Mouse (Mus musculus) MEL (cell line): ENCODE measurements around the gene Kcnip2.

Source experiments
- CHD1 ChIP-seq: IDR thresholded peaks from 2 replicates; pipeline ENCODE4 v1.6.1; 2012; ENCODE audit warnings: low read depth, mild to moderate bottlenecking, inconsistent platforms, low read length, improper control_type of control experiment
- CTCF ChIP-seq, 3 experiments: IDR thresholded peaks in 2 of 3; conservative IDR thresholded peaks in 1 of 3; 2 replicates each; pipeline ENCODE4 v1.5.1; 2011 to 2012; ENCODE audit warnings: low read length in 3 of 3, low read depth in 2 of 3, mild to moderate bottlenecking in 2 of 3, improper control_type of control experiment in 1 of 3, inconsistent platforms in 1 of 3, mixed read lengths in 1 of 3, moderate library complexity in 1 of 3; ENCODE audit not compliant: control insufficient read depth in 1 of 3, insufficient read depth in 1 of 3, poor library complexity in 1 of 3, severe bottlenecking in 1 of 3
- EP300 ChIP-seq, 2 experiments: IDR thresholded peaks; 2 replicates each; pipeline ENCODE4 v1.6.1; 2011; ENCODE audit warnings: improper control_type of control experiment in 2 of 2, low read length in 2 of 2, low read depth in 1 of 2, mild to moderate bottlenecking in 1 of 2
- GATA1 ChIP-seq: IDR thresholded peaks from 2 replicates; pipeline ENCODE4 v1.6.1; 2011; ENCODE audit warnings: low read depth, low read length, improper control_type of control experiment
- MAX ChIP-seq: IDR thresholded peaks from 2 replicates; pipeline ENCODE4 v1.6.1; 2011; ENCODE audit warnings: low read length, improper control_type of control experiment
- MXI1 ChIP-seq: IDR thresholded peaks from 2 replicates; pipeline ENCODE4 v1.6.1; 2011; ENCODE audit warnings: mild to moderate bottlenecking, low read depth, low read length, improper control_type of control experiment
- NELFE ChIP-seq: IDR thresholded peaks from 2 replicates; pipeline ENCODE4 v1.6.1; 2011; ENCODE audit warnings: low read depth, low read length, improper control_type of control experiment
- NRF1 ChIP-seq: IDR thresholded peaks from 2 replicates; pipeline ENCODE4 v1.6.1; 2014; ENCODE audit warnings: low read depth, mild to moderate bottlenecking, inconsistent platforms, low read length, improper control_type of control experiment, moderate library complexity; ENCODE audit not compliant: poor library complexity, insufficient read depth, severe bottlenecking
- USF1 ChIP-seq: IDR thresholded peaks from 2 replicates; pipeline ENCODE4 v1.6.1; 2014; ENCODE audit warnings: low read depth, mild to moderate bottlenecking, inconsistent platforms, low read length, improper control_type of control experiment, moderate library complexity

GRCm38 (mm10) chr19:45787450-45787849, 28.4 kb downstream of the Kcnip2 start:
- TF ChIP-seq EP300 (IDR thresholded peaks at IDR 0.05; ENCODE audit: low read depth in 1 of 2, low read length in 2 of 2) = no peak
- TF ChIP-seq CHD1 = no peak
- TF ChIP-seq CTCF (IDR thresholded peaks at IDR 0.05 in 2 of 3, conservative IDR thresholded peaks at IDR 0.05 in 1 of 3; ENCODE audit: control insufficient read depth in 1 of 3, insufficient read depth in 1 of 3, low read depth in 2 of 3, low read length in 3 of 3, poor library complexity in 1 of 3, severe bottlenecking in 1 of 3) = no peak
- TF ChIP-seq MAX = no peak
- no peak for TF ChIP-seq NELFE
- no peak for TF ChIP-seq USF1
- TF ChIP-seq MXI1 = no peak
- TF ChIP-seq GATA1 = no peak
- no peak for TF ChIP-seq NRF1
